Mouse (Mus musculus) neural tube, embryonic 14.5 days (tissue): ENCODE results near the gene Rdh16f1. TPM values are rescaled to one million over a fixed set of nuclear protein-coding genes. Genes with fewer than 3 reads are reported as not detected.
"Not testable (repeated sequence)": the region's sequence is repeated elsewhere in the genome, so short reads cannot be mapped to it uniquely, and the experiment has no call there.

Experiments used
- ATAC-seq: fragments of 200-750 bp; cut with Nextera tagmentation; 2 replicates; pipeline ENCODE4 v1.8.0; 2017; ENCODE audit warnings: low read depth, mild to moderate bottlenecking, moderate TSS enrichment, moderate library complexity
- H3K27ac ChIP-seq: fragments of 300-500 bp; sonication (generic); 2 replicates; pipeline ENCODE4 v1.5.1; 2014; ENCODE audit warnings: low read depth, mild to moderate bottlenecking, control low read depth, low read length, moderate library complexity, mixed read lengths
- H3K27me3 ChIP-seq: fragments of 300-500 bp; sonication (generic); 2 replicates; pipeline ENCODE4 v1.6.1; 2014; ENCODE audit warnings: low read length; ENCODE audit not compliant: control insufficient read depth, insufficient read depth
- H3K36me3 ChIP-seq: fragments of 300-500 bp; sonication (generic); 2 replicates; pipeline ENCODE4 v1.6.1; 2014; ENCODE audit warnings: low read length, mixed read lengths; ENCODE audit not compliant: control insufficient read depth, insufficient read depth
- H3K4me1 ChIP-seq: fragments of 300-500 bp; sonication (generic); 2 replicates; pipeline ENCODE4 v1.6.1; 2014; ENCODE audit warnings: low read length; ENCODE audit not compliant: control insufficient read depth, insufficient read depth
- H3K4me2 ChIP-seq: fragments of 300-500 bp; sonication (generic); 2 replicates; pipeline ENCODE4 v1.6.1; 2014; ENCODE audit warnings: mild to moderate bottlenecking, low read depth, low read length, control low read depth
- H3K4me3 ChIP-seq: fragments of 300-500 bp; sonication (generic); 2 replicates; pipeline ENCODE4 v1.5.1; 2014; ENCODE audit warnings: low read depth, low read length, control low read depth, mixed read lengths
- H3K9ac ChIP-seq: fragments of 300-500 bp; sonication (generic); replicated peaks from 2 replicates; pipeline ENCODE4 v1.6.1; 2014; ENCODE audit warnings: low read depth, mild to moderate bottlenecking, control low read depth, low read length, mixed read lengths
- H3K9me3 ChIP-seq: fragments of 300-500 bp; sonication (generic); 2 replicates; pipeline ENCODE4 v1.6.1; 2016; ENCODE audit warnings: low read length; ENCODE audit not compliant: control insufficient read depth
- WGBS: fragments of 180-500 bp; shearing (Covaris S2); extraction: QIAGEN DNeasy Blood & Tissue Kit; methylation state at CpG from one replicate; pipeline ENCODE4 v1.1.7; 2014; 5-methylcytosine and 5-hydroxymethylcytosine counted together
- polyA plus RNA-seq: library from polyadenylated mRNA; unstranded; fragments of >200 nt; fragmentation: Nextera tagmentation; extraction: Ambion mirVana; gene quantifications from 2 replicates; pipeline ENCODE4 v1.2.1, GENCODE M21; 2014

Rdh16f1 gene
- polyA plus RNA-seq, 1 experiment from 2014 or later: 0.25 TPM

DNA sequence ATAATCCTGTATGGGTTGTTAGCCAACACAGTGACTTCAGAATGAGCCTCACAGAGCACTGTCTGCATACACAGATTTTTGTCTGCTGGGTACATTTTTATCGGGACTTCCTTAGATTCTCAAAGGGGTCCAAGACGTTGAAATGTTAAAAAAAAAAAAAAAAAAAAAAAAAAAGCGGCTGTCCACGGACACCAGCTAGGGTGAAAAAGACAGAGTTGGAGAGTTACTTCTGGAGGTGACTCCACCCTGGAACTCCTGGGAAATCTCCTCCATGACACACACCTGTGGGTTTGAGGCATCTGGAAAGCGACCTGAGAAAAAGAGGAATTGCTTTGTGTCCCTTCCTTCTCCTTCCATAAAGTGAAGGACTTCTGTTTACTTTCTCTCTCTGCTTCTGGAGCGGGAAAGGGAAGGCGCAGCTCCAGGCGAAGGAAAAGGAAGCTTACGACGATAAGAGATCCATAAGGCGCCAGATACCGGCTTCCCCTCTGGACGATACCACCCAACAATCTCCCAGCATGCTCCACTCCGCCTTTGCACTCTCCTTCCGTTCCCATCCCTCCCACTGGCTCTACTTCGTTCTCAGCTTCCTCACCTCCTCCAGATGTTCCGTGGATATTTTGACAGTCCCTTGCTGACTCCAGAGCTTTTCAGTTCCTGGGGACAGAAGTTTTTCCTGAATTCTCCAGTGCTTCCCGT, 3.7 kb upstream of the Rdh16f1 start:
- H3K27me3 ChIP-seq: no peaks in the 10 kb centered on the region
- no peaks in the 10 kb centered on the region for H3K9me3 ChIP-seq
- H3K4me3 ChIP-seq: no peak overlapping the region
- H3K9ac ChIP-seq: no peak overlapping the region
- peak overlapping the region; percentile 33; the same call in 1 of the 2 replicates for H3K4me2 ChIP-seq
- no peaks in the 10 kb centered on the region for H3K36me3 ChIP-seq
- WGBS: 59% methylated on average over 18 of the region's 18 CpGs
- H3K27ac ChIP-seq: no peak overlapping the region
- no peaks in the 10 kb centered on the region for H3K4me1 ChIP-seq
- ATAC-seq: no peak

DNA sequence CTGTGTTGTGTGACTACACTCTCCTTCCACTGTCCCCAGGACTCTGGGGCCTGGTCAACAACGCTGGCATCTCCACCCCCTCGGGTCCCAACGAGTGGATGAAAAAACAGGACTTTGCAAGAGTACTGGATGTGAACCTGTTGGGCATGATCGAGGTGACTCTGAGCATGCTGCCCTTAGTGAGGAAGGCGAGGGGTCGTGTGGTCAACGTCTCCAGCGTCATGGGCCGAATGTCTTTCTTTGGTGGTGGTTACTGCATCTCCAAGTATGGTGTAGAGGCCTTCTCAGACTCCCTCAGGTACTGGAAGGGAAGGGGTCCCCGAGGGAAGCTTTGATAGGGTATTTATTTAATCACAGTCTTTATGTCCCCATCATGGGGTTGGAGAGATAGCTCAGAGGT, 3.3 kb downstream of the Rdh16f1 start:
- not testable (repeated sequence) for H3K27ac ChIP-seq, H3K9ac ChIP-seq, ATAC-seq, H3K4me1 ChIP-seq, H3K9me3 ChIP-seq, H3K4me3 ChIP-seq, H3K36me3 ChIP-seq, H3K27me3 ChIP-seq, H3K4me2 ChIP-seq
- WGBS: 85% methylated on average over 10 of the region's 10 CpGs

DNA sequence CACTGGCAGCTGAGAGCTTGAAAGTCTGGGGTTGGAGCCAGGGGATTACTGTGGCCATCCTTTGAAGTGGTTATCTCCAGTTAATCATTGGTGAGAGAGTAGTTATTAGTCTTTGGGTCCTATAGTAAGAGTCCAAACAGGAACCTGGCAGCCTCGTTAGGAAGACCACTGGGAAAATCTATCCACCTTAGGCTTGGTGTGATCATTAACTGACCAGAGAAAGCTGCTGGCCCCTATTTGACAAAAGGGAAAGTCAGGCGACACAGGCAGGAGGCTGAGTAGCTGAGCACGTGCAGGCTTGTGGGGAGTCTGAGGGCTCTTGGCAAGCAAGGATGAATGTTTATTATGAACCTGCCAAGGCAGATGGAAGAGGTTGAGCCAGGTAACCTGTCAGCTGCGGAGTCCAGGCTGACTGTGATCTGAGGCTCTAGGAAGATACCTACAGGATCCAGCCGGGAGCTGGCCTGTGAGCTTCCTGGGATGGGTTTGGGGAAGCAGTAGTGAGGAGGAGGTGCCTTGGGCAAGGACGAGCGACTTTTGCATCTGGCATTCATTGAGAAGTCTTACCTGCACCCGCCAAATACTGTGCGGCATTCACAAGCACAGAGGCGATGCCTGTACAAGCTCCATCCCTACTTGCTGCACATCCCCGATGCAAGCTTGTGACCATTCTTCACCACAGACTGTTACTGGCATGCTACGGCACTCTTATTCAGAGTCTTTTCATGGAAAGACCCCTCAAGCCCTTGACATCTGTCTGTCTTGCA, 4.5 kb downstream of the Rdh16f1 start:
- Histone ChIP-seq H3K9me3 (no peaks in the 10 kb centered on the region), H3K9ac (no peak overlapping the region), H3K36me3 (no peaks in the 10 kb centered on the region), H3K4me3 (no peak overlapping the region), H3K27ac (no peak overlapping the region), H3K4me2 (no peak overlapping the region), H3K27me3 (no peaks in the 10 kb centered on the region), H3K4me1 (no peaks in the 10 kb centered on the region)
- 73% methylated on average over 12 of the region's 12 CpGs for WGBS
- ATAC-seq: no peak

DNA sequence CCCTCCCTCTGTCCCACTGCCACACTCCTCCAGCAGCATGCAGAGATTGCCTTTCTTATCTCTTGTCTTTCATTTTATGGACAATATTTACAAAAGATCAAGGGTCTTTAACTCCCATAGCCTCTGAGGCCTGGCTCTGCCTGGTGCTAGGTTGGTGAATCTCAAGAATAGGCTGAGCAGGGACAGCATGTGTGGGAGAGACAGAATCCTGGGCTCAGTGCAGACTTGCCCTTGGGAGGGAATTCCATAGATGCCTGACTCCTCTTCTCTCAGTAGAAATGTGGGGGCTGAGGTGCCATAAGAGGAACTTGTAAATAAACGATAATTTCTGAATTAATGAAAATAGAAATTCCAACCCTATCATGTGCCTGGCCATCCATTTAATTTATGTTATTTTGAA, 7.0 kb downstream of the Rdh16f1 start:
- no peaks in the 10 kb centered on the region for H3K4me1 ChIP-seq
- H3K4me2 ChIP-seq: no peak overlapping the region
- no peaks in the 10 kb centered on the region for H3K36me3 ChIP-seq
- 93% methylated on average over 1 of the region's 1 CpGs for WGBS
- H3K27me3 ChIP-seq: no peaks in the 10 kb centered on the region
- no peak for ATAC-seq
- H3K4me3 ChIP-seq: no peak overlapping the region
- no peak overlapping the region for H3K27ac ChIP-seq
- no peak overlapping the region for H3K9ac ChIP-seq
- H3K9me3 ChIP-seq: no peaks in the 10 kb centered on the region

DNA sequence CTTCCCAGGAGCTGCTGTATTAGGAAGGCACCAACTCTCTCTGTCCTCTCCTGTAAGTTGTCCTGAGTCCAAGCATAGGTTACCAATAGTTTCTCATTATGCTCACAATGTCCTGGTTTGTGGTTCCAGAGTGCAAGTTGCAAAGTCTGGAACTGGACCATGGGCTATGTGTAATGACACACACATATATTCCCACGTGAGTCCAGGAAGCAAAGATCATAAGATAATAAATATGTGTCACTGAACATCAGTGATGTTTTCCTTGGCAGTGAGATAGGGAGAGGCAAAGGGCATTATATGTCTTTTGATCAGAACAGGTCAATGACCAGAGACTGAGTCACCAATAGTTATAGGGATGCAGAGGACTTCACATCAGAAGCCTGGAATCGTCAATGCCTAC, 16.4 kb downstream of the Rdh16f1 start, which contains the start of gene Rdh9:
Rdh9 (plus strand) TSS at position 376 of the 400 bp plus-strand sequence.
- no peak within 1 kb of the TSS for H3K9ac ChIP-seq
- no peaks in the 10 kb centered on the region for H3K36me3 ChIP-seq
- no peak for ATAC-seq
- H3K9me3 ChIP-seq: no peaks in the 10 kb centered on the region
- H3K4me1 ChIP-seq: no peaks in the 10 kb centered on the region
- H3K27ac ChIP-seq: no peak within 1 kb of the TSS
- no peak within 1 kb of the TSS for H3K4me2 ChIP-seq
- H3K27me3 ChIP-seq: no peaks in the 10 kb centered on the region
- no peak within 1 kb of the TSS for H3K4me3 ChIP-seq
- 85% methylated on average over 2 of the region's 2 CpGs for WGBS

DNA sequence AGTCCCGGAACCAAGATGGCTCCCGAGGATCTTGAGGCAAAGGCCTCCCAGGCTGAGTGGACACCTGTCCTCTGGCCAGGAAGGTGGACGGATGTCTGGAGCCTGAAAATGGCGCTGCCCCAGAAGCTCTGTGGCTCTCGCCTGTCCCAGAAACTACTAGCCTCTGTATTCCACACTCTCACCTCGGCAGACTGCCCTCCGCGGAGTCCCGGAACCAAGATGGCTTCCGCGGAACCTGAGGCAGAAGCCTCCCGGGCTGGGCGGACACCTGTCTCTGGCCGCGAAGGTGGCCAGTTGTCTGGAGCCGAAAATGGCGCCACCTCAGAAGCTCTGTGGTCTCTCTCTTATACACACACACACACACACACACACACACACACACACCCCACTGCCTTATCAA, 22.7 kb downstream of the Rdh16f1 start:
- H3K4me1 ChIP-seq, H3K9me3 ChIP-seq, H3K27ac ChIP-seq, H3K9ac ChIP-seq, H3K27me3 ChIP-seq, H3K4me2 ChIP-seq, ATAC-seq, H3K4me3 ChIP-seq, H3K36me3 ChIP-seq: not testable (repeated sequence)
- 97% methylated on average over 17 of the region's 17 CpGs for WGBS

DNA sequence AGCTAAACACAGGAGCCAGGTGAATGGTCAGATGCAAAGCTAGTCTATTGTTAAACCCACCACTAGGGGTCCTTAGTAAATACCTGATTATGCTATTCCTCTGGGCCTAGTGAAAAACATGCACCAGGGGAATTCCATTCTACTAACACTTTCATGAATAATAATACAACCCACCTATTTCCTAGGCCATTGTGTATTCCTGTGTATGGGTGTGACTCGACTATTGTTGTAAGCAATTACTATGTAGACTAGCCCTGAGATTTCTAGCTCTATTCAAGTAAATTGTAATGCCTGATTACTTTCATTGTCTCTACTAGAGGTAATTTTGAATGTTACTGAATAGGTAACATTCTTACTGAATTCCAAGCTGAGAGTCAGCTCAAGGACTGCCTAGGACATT, 25.8 kb downstream of the Rdh16f1 start:
- H3K4me3 ChIP-seq, H3K27ac ChIP-seq, H3K9ac ChIP-seq, H3K27me3 ChIP-seq, ATAC-seq, H3K36me3 ChIP-seq, H3K4me2 ChIP-seq, H3K9me3 ChIP-seq, H3K4me1 ChIP-seq: not testable (repeated sequence)
- WGBS: 97% methylated on average over 1 of the region's 1 CpGs

DNA sequence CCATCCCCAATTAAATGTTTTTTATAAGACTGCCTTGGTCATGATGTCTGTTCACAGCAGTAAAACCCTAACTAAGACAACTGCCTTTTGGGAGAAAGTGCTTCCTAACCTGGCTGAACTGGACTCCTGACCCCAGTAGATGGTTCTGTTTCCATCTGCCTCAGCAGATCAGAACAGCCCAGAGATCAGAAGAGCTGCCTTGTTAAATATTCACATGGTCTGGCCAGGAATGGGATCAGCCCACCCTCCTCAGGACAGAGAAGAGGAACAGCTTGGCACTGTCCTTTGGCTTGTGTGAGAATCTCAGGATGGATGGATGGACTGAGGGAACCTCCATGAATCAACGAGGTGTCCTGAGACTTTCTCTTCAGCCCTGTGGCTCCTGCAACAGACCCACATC, 39.7 kb downstream of the Rdh16f1 start:
- Histone ChIP-seq H3K4me3 (no peak overlapping the region), H3K27me3 (no peaks in the 10 kb centered on the region), H3K9ac (no peak overlapping the region), H3K4me1 (no peaks in the 10 kb centered on the region), H3K4me2 (no peak overlapping the region), H3K36me3 (no peaks in the 10 kb centered on the region), H3K9me3 (no peaks in the 10 kb centered on the region), H3K27ac (no peak overlapping the region)
- no peak for ATAC-seq
- 80% methylated on average over 1 of the region's 1 CpGs for WGBS

DNA sequence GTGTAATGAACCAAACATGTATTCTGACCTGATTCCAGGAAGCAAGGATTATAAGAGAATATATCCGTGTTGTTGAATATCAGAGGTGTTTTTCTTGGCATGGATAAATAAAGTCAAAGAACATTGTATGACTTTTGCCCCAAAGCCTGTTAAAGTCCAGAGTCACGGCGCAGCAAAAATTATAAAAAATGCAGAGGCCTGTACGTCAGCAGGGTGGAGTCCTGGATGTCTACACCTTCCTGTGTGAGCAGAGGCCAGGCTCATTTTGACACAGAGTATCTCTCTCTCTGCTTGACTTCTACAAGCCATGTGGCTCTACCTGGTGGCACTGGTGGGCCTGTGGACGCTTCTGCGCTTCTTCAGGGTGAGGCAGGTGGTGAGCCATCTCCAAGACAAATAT, 41.3 kb downstream of the Rdh16f1 start, which contains the start of gene Rdh16:
Rdh16 (plus strand) TSS at position 262 of the 400 bp plus-strand sequence.
- Histone ChIP-seq H3K4me3 (no peak within 1 kb of the TSS), H3K4me2 (no peak within 1 kb of the TSS), H3K4me1 (no peaks in the 10 kb centered on the region), H3K9me3 (no peaks in the 10 kb centered on the region), H3K27ac (no peak within 1 kb of the TSS), H3K27me3 (no peaks in the 10 kb centered on the region), H3K36me3 (no peaks in the 10 kb centered on the region), H3K9ac (no peak within 1 kb of the TSS)
- WGBS: 92% methylated on average over 6 of the region's 6 CpGs
- no peak for ATAC-seq
